Mouse (Mus musculus): Measurements from ENCODE around the gene Slc29a4. TPM values are rescaled to one million over a fixed set of nuclear protein-coding genes. Genes with fewer than 3 reads are reported as not detected.

The Slc29a4 gene
- total RNA-seq, 2 experiments from 2014 or later: not detected

- ATAC-seq (ENCODE audit: poor library complexity, severe bottlenecking): no peak
Measured at GRCm38 (mm10) chr5:142730295-142730694, 38.0 kb downstream of the Slc29a4 start.

- no peak for ATAC-seq (ENCODE audit: poor library complexity, severe bottlenecking)
Measured at GRCm38 (mm10) chr5:142731916-142732315, 39.6 kb downstream of the Slc29a4 start.

GRCm38 (mm10) chr5:142739941-142740340 lies 47.6 kb downstream of the Slc29a4 start:
- ATAC-seq (ENCODE audit: poor library complexity, severe bottlenecking): no peak

- peak; percentile 67 for ATAC-seq (ENCODE audit: poor library complexity, severe bottlenecking)
Measured at GRCm38 (mm10) chr5:142747026-142747629, 54.8 kb downstream of the Slc29a4 start.

GRCm38 (mm10) chr5:142750173-142750572 lies 57.9 kb downstream of the Slc29a4 start:
- no peak for ATAC-seq (ENCODE audit: poor library complexity, severe bottlenecking)

- ATAC-seq (ENCODE audit: poor library complexity, severe bottlenecking): no peak
Measured at GRCm38 (mm10) chr5:142752241-142752640, 59.9 kb downstream of the Slc29a4 start.

- ATAC-seq (ENCODE audit: poor library complexity, severe bottlenecking): no peak
Measured at GRCm38 (mm10) chr5:142759786-142760185, 67.5 kb downstream of the Slc29a4 start.

- ATAC-seq (ENCODE audit: poor library complexity, severe bottlenecking): no peak
Measured at GRCm38 (mm10) chr5:142761326-142761983, 69.1 kb downstream of the Slc29a4 start.

GRCm38 (mm10) chr5:142762082-142762807 lies 69.9 kb downstream of the Slc29a4 start:
- no peak for ATAC-seq (ENCODE audit: poor library complexity, severe bottlenecking)

- peak; percentile 62 for ATAC-seq (ENCODE audit: poor library complexity, severe bottlenecking)
Measured at GRCm38 (mm10) chr5:142764306-142764705, 72.0 kb downstream of the Slc29a4 start.

GRCm38 (mm10) chr5:142764889-142765288 lies 72.6 kb downstream of the Slc29a4 start:
- no peak for ATAC-seq (ENCODE audit: poor library complexity, severe bottlenecking)

- no peak for ATAC-seq (ENCODE audit: poor library complexity, severe bottlenecking)
Measured at GRCm38 (mm10) chr5:142766708-142767107, 74.4 kb downstream of the Slc29a4 start.

- peak; percentile 85 for ATAC-seq (ENCODE audit: poor library complexity, severe bottlenecking)
Measured at GRCm38 (mm10) chr5:142767937-142768336, 75.6 kb downstream of the Slc29a4 start.

GRCm38 (mm10) chr5:142768352-142769267 lies 76.3 kb downstream of the Slc29a4 start:
- ATAC-seq (ENCODE audit: poor library complexity, severe bottlenecking): no peak

- no peak for ATAC-seq (ENCODE audit: poor library complexity, severe bottlenecking)
Measured at GRCm38 (mm10) chr5:142769641-142770040, 77.3 kb downstream of the Slc29a4 start.

- no peak for ATAC-seq (ENCODE audit: poor library complexity, severe bottlenecking)
Measured at GRCm38 (mm10) chr5:142771034-142771433, 78.7 kb downstream of the Slc29a4 start.

GRCm38 (mm10) chr5:142771964-142772363 lies 79.7 kb downstream of the Slc29a4 start:
- ATAC-seq (ENCODE audit: poor library complexity, severe bottlenecking): no peak
